Mouse (Mus musculus) 3T3-L1 (cell line): ENCODE data around the gene Trnp1.

Experiments used
- DNase-seq: peaks from one replicate; pipeline ENCODE4 v3.0.0-alpha.2; 2015; ENCODE audit warnings: low read depth, low spot score

Gene Trnp1

DNA sequence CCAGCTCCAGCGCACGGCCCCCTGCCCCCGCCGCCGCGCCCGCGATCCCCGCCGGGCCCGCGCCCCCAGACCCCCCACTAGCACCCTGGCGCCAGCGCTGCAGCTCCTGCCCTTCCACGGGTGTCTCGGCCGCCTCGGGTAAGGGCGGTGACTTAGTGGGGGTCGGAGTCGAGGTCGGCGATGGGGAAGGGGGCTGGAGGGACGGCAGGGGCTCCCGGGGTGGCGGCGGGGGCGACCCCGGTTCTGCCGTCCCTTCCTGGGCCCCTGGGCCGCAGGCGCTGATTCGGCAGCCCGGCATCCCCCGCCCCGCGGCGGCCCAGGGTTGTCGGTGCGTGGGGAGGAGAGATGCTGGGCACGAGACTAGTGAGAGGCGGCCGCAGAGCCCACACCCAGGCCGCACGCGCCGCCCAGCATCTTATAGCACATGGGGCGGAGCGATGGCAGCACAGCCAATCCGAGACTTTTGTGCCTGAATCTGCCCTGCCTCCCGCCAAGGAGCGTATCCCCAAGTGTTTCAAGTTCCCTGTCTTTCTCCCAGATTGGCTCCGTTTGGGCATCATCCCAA, at the start of gene Trnp1:
Gene Trnp1 (minus strand): TSS at position 391 of the 565 bp plus-strand sequence.
- DNase-seq, result peak; percentile 64

DNA sequence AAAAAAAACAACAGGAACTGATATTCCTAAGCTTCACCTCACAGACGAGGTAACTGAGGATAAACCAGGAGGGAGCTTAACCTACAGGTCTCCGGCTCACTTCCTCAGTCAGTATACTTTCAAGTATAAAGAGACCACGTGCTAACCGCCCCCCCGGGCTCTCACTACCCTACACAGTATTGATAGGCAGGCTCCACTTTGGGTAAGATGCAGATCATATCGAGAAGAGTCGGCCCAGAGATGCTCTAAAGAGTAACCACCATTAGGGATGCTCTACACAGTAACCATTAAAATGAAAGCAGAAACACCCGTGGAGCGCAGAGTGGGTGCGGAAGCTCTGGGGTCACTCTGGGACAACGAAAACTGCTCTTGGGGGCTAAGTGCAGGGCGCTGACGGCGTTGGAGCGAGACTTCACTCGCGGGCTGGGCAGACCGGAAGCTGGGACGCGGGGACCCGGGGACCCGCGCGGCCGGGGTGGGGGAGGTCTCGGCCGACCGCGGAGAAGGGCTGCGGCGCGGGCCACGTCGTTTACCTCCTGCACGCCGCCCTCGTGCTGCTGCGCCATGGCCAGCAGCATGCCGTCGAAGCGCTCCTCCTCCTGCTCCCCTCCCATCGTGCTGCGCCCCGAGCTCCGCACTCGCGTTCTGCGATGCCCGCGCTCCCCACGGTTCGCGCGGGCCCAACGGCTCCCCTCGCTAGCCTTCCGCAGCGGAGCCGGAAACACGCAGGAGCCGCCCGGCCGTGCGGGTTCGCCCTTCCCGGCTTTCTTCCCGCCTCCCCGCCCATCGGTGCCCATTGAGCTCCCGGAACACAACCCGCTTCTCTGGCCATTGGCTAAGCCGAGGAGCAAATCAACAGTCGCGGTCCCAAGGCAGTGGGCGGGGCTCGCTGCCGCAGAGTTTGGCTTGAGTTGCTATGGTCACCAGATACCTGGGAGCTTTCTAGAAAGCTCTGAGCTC, 47.2 kb upstream of the Trnp1 start, which contains the start of gene Nudc:
Gene Nudc (minus strand): TSS at position 725 of the 960 bp plus-strand sequence.
- DNase-seq, result peak; percentile 97

DNA sequence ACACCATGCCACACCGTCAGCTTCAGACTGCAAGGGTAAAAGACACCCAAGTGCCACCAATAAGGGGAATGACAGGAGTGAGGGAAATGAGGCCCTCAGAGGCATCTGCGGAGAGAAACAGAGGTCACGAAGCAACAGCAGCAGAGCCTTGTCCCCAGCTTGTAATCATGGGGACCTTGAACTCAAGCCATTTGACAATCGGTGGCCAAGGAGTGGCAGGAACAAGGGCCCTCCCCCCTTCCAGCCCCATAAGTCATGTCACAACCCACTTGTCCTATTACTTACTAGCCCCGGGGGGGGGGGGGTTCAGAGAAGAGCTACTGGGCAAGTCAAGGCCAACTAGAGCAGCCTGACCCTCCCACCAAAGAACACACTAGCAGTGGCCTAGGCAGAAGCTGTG, 38.3 kb upstream of the Trnp1 start:
- no peak for DNase-seq

DNA sequence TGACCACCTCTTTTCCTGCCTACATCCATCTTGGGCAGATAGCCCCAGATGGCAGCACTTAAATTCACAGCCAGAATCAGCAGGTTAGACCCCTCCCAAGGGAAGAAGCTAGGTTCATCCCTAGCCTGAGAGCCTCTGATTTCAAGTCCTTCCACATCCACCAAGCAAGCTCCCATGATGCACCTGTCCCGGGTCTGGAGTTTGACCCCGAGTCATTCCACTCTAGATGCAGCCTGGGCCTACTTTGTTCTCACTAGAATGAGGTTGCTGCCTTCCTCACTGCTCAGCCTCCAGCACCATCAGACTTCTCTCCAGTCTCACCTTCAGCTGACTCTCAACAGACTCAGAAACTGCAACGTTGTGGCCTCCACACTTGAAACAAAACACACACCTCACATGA, 37.7 kb upstream of the Trnp1 start:
- DNase-seq, result no peak

DNA sequence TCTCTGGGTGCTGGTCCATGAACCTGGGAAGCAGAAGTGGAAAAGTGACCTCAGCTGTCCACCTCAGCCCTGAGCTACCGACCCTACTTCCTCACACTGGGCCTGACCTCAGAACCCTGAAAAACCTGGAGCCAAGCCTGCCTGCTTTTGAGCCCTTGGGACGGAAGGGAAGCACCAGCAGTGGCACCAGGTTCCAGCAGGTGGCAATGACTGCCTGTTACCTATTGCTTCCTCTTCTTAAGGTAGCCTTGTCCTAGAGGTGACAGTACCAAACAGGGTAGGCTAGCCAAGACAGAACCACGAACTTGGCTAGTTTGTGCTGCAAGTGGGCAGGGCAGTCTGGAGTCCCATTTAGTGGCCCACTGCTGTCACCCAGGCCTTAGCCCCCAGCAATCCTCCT, 34.4 kb upstream of the Trnp1 start:
- no peak for DNase-seq

DNA sequence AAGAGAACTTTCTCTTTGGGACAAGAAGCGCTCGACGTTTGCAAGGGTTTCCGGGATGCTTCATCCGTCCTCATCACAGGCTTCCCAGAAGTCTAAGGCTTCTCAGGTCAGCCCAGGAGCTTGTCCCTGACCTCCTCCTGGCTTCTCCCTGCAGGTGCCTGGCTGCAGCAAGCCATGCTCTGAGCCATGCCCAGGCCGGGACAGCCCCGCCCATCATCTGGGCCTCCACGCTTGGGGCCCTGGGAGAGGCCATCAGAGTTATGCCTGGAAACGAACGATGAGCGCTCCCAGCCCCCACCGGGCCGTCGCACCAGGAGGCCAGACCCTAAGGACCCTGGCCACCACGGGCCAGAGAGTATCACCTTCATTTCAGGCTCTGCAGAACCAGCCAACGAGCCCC, 29.4 kb upstream of the Trnp1 start:
- DNase-seq, result no peak

DNA sequence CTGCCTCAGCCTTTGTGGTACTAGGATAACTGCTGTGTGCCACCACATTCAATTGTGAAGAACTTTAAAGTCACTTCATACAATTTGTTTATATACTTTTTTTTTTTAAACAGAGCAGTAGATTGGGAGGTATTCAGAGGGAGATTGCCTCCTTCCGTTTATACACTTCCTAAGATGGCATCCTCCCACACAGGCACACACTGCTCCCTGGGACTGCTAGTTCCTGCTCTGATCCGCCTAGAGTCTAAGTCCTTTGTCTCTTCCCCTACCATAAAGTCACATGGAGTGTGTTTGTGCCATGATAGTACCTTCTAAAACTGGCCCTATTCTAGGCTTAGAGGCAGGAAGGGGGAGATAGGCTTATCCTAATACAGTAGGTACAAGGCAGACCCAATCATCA, 23.2 kb upstream of the Trnp1 start:
- DNase-seq, result no peak

DNA sequence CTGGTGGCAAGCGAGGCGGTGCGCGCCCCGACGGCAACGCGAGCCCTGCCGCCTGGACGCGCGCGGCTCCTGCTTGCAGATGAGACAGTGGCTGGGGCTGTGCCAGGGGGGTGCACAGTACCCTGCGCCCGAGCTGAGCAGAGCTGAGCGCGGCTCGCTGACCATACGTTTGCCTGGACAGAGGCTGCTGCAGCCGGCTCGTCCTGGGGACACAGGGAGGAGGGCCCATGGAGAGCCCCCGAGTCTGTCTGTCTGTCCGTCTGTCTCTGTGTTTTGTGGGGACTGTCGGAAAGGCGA, 21.0 kb upstream of the Trnp1 start:
- DNase-seq, result no peak

DNA sequence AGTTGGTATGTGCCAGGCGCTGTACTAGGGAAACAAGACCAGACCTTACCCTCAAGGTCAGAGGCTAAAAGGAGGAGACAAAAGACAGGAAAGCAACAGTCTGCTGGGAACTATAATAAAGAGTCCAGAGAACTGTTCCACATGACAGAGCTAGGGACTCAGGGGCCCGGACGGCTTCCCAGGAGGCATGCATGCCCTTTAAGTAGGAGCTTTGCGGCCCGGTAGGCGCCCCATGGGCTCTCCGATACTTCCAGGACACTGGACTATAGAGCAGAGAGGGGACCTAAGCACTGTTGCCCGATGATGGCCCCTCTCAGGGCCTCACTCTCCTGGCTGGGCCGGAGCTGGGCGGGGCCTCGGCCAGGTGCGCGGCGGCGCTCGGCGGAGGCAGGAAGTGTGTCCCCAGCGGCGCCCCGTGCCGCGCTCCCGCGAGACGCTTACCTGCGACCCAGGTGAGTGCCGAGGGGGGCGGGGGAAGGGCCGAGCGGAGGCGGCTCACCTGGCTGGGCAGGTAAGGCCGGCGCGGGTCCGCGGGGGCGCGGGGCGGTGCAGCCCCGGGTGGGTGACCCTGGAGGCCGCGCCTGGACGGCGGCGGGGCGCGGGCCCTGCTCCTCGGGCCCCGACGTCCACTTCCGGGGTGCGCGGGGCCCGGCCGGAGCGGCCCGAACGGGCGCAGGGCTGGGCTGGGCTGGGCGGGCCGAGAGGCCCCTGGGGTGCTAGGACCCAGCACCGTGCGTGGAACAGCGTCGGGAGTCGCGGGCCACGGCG, 20.4 kb upstream of the Trnp1 start, which contains the start of gene Kdf1:
Gene Kdf1 (plus strand): TSS at position 363 of the 768 bp plus-strand sequence.
- no peak for DNase-seq

DNA sequence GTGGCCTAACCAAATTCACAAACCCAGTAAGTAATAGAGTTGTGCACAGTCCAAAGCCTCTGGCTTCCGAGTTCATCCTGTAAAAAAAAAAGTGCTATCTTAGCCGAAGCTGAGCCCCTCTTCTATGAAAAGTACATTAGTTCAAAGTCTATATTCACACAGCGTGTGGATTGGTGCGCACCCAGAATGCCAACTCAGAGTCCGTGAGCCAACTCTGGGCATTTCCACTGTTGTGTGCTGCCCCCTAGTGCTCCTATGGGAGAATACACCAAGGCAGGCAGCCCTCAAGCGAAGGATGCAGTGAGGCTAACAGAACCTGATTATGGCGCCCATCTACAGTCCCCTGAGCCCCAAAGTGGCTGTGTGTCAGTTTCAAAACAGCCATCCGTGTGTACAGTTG, 14.6 kb upstream of the Trnp1 start:
- peak; percentile 82 for DNase-seq

DNA sequence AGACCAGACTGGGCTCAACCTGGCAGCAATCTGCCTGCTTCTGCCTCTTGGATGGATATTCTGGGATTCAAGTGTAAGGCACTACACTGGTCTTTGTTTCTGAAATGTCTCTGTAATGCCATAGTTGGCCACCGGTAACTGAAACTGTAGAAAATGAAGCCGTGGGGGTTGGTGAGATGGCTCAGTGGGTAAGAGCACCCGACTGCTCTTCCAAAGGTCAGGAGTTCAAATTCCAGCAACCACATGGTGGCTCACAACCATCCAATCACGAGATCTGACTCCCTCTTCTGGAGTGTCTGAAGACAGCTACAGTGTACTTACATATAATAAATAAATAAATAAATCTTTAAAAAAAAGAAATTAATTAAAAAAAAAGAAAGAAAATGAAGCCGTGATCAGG, 14.2 kb upstream of the Trnp1 start:
- DNase-seq, result peak; percentile 59

DNA sequence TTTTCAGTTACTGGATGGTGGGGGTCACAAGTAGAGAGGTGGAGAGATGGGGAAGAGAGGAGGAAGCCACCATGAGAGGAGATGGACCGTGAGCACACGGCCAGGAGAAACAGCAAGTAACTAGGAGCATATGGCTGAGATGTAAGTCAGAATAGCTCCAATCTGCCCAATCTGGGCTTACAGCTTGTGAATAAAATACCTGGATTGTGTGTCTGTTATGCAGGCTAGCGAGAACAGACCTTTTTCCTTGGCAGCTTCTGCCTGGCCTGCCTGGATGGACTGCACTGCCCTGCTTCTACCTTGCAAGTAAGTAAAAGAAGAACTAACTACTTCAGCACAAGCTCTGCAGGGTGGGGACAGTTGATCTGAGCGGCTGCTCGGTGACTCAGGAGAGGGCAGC, 12.7 kb upstream of the Trnp1 start:
- no peak for DNase-seq

DNA sequence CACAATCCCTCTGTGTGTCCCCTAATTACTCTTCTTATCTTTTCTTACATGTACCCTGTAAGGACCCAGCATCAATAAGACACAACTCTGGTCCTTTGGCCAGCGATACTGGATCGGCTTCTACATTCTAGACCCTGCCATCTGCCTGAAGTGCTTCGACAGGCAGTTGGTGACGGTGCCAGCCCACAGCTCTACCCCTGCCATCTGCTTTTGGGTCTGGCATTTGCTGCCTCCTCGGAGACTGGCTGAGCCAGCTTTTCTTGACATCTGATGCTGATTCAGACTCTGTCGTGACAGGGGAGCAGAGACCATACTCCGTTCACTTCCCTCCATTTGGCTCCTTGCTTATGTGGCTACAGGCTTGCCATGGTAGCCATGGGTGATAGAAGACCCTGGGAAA, 10.6 kb upstream of the Trnp1 start:
- DNase-seq, result no peak

DNA sequence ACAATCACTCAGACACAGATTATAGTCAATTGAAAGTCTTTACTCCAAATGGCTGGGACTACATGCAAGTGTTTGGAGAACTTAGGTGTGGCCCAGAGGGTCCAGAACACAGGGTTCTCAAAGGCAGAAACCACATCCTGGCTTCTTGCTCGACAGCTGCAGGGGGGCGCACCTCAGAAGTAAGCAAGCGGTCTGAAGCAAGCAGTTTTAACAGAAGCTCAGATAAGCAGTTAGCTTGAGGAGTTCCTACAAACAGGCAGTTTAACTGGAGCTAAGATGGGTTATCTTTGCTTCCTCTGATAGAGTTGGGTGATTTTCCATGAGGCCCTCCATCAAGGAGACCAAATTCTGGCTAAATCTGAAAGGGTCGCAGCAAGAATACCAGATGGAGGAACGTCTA, 8.2 kb upstream of the Trnp1 start:
- DNase-seq, result no peak

DNA sequence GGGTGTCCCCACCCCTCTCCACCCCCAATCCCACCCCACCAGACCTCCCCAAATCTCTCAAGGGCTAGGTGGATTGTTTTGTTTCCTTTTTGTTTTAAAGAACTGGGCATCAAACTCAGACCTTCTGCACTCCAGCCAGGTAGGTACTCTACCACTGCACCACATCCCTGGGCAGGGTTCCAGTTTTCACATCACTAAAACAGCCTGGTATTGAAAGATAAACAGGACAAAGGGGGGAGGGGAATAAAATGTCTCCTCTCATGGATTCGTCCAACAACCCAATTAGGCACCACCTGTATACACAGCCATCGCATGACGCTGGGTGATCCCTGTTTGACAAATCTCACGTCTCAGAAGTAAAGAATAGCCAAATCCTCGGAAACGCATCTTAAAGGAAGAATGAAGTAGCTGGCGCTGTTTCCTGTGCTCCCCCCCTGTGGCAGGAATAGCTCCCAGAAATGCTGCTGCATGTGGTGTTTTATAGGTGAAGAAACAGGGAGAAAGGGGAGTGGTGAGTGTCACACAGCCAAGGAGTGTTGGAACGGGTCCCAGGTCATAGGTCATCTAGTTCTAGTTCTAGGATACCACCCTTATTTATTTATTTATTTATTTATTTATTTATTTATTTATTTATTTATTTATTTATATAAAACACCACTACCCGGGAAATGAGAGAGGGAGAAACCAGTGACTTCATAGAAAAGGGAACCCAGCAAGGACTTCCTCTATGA, 6.6 kb upstream of the Trnp1 start:
- no peak for DNase-seq

DNA sequence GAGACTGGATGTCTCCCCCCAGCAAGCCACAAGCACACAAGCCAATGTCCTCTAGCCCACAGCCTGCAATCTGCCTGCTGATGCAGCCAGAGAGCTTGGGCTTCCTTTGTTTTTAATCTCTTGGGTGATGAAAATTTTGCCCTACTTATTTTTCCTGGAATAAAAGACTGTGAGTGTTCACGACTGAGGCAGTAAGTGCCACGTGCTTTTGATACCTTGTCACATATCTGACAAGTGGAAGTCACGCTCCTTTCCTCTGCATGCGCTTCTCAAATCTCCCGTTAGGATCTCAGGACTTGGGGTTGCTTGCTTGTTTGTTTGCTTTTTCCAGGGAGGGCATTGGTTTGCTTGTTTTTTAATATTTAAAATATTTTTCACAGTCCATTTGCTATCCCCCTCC, 6.0 kb upstream of the Trnp1 start:
- no peak for DNase-seq

DNA sequence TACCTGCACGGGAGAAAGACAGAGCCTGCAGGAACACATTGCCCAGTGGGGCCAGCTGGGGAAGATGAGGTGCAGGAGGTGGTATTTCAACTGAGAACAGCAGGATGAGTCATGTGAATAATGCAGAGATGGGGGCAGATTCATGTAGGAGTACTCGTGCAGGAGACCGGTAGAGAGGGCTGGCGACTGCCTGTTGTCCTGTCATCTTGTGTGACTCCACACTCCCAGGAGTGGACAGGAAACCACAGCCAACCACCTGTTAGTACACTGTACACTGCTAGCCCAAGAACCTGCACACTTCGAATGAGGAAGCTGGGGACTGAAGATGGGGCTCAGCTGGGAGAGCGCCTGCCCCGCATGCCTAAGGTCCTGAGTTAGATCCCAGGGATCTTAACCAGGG, 3.2 kb upstream of the Trnp1 start:
- DNase-seq, result no peak

DNA sequence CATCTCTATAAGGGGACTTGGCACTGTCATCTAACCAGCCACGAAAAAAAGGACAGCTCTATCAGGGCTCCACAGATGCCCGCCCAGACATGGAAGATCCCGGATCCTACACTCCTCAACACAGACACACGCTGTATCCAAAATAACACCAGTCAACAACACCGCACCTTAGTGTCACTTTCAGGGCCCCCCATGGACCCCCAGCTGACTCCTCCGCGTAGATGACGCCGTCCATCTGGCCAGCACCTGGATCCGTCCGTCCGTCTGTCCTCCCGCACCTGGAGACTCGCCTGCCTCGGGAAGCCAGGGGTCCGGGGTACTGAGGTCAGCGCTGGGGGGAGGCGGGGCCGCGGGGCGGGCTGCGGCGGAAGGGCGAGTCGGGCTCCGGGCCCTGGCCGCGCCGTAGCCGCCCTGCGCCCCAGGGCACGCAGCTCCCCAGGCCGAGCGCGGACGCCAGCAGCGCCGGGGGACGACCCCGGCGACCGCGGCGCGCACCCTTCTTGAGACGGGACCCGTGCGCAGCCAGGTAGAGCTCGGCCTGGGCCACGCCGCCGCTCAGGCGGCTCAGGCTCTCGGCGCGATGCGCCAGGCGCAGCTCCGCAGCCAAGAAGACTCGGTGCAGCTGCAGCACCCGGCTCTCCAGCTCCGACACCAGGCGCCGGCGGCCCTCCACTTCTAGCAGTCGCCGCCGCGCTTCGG, 740 bp downstream of the Trnp1 start:
- DNase-seq, result no peak

DNA sequence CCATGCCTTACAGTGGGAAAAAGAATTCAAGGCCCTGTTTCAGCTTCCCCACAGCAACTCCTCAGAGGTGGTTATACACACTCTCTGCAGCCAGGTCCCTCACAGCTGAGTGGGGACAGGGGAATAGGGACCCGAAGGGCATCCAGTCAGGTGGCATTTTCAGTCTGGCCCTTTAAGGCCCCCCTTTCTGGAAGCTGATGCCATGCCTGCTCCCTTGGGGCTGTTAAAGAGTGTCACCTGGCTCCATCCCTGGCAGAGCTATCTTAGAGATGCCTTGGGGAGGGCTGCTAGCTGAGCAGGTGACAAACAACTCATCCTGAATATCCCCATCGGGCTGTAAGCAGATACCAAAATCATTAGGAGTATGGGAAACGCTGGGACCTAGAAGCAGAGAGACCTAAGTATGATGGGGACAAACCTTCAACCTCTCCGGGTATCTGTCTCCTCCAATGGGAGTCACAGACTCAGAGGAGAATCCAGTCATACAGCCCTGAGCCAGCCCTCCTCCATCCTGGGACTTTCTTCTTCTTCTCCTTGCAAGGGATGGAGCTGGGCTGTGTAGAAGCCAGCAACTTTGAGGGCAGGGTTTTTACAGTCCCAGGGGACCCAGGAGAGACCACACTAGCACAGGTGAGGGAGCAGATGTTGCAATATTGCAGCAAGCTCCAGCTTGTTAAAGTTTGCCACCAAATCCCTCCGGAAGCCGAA, 1.5 kb downstream of the Trnp1 start:
- no peak for DNase-seq

DNA sequence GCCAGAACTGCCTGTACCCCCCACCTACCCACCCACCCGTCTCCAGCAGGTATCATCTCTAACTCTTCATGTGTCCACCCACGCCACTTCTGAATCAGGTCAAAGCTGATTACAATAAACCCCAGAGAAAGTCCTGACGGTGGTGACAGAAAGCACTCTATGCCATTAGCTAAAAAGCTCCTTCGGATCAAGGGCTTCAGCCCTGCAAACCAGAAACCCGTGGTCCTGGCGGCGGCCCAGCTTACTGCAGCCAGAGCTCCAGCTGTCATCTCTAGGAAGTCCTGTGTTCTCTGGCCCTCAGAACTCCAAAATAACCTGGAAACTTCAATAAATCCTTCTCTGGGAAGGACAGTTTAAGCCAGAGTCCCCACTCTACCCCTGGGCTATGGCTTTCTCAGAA, 2.6 kb downstream of the Trnp1 start:
- no peak for DNase-seq

DNA sequence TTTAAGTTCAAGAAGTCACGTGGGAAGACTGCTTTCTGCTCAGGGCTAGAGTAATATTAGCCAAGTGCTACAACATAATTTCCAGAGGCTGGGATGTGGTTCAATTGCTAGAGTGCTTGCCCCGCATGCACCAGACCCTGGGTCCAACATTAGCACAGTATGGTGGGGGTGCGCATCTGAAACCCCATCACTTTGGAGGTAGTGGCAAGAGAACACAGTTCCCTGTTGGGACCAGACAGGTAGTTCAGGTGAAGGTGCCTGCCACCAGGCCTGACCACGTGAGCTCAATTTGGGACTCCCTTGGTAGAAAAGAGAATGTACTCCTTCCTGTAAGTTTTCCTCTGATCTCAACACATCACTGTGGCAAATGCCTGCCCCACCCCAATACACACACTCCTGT, 3.5 kb downstream of the Trnp1 start:
- DNase-seq, result no peak
